Mouse (Mus musculus): ENCODE measurements around the gene Dgkd.

- TF ChIP-seq CTCF (IDR thresholded peaks at IDR 0.05; ENCODE audit: extremely low read depth, insufficient read depth, low read length) (no peak), POLR2A (IDR thresholded peaks at IDR 0.05; ENCODE audit: extremely low read depth, insufficient read depth, low read length) (no peak)
Measured at GRCm38 (mm10) chr1:87892499-87892898, 39.4 kb downstream of the Dgkd start.
